ENCODE assay signal across 25 mouse cellular contexts in genomic region chr2:179802411-179802810, GRCm38 (mm10).
"Had no signal": no experiment of that assay in that cellular context is flagged by ENCODE, and none has a peak within 500 bp of the region (broad histone marks: within the 10 kb centered on the region; RNA-seq: fewer than 3 reads in every experiment).

No protein-coding gene starts in this region.

- H3K36me3 ChIP-seq: heart, embryonic 12.5 days; hindbrain, embryonic 10.5 days; hindbrain, embryonic 12.5 days; intestine, embryonic 15.5 days; limb, embryonic 13.5 days; limb, embryonic 15.5 days; liver, embryonic 12.5 days had no signal

- H3K27me3 ChIP-seq: heart, embryonic 12.5 days; intestine, embryonic 15.5 days; limb, embryonic 13.5 days; limb, embryonic 15.5 days; liver, embryonic 12.5 days had no signal

- H3K4me1 ChIP-seq: intestine, embryonic 15.5 days; liver, embryonic 12.5 days had no signal

- H3K9ac ChIP-seq: heart, embryonic 12.5 days; hindbrain, embryonic 12.5 days; hindbrain, embryonic 14.5 days; intestine, embryonic 15.5 days; limb, embryonic 13.5 days; limb, embryonic 15.5 days; liver, embryonic 12.5 days; liver, embryonic 14.5 days had no signal

- H3K4me3 ChIP-seq: heart, embryonic 10.5 days; heart, embryonic 12.5 days; hindbrain, embryonic 10.5 days; hindbrain, embryonic 12.5 days; intestine, embryonic 15.5 days; layer of hippocampus, adult 2 months; limb, embryonic 13.5 days; limb, embryonic 15.5 days; liver, embryonic 12.5 days had no signal

- H3K4me2 ChIP-seq: heart, embryonic 12.5 days; hindbrain, embryonic 12.5 days; hindbrain, embryonic 14.5 days; intestine, embryonic 15.5 days; limb, embryonic 13.5 days; limb, embryonic 15.5 days; liver, embryonic 12.5 days had no signal

- ATAC-seq: hindbrain, embryonic 16.5 days; inflammation-experienced regulatory T-cells, adult 6 months; intestine, embryonic 15.5 days; intestine, postnatal 0 days; liver, embryonic 12.5 days had no signal

- H3K9me3 ChIP-seq: heart, embryonic 10.5 days; hindbrain, embryonic 10.5 days; hindbrain, embryonic 12.5 days; intestine, embryonic 15.5 days; limb, embryonic 15.5 days; liver, embryonic 12.5 days had no signal

- DNase-seq: gastrocnemius, postnatal 14 days; gastrocnemius, postnatal 36 days; heart, adult 18-20 months; heart, postnatal 10 days; heart, postnatal 4 days; kidney, adult 18-20 months; kidney, adult 8-10 months; kidney, postnatal 10 days; kidney, postnatal 25 days; kidney, postnatal 4 days; left cerebral cortex, postnatal 4 days had no signal

- H3K27ac ChIP-seq: heart, embryonic 10.5 days; hindbrain, embryonic 10.5 days; hindbrain, embryonic 12.5 days; hindbrain, embryonic 14.5 days; intestine, embryonic 15.5 days; layer of hippocampus, adult 2 months; limb, embryonic 13.5 days; limb, embryonic 15.5 days; liver, embryonic 12.5 days; liver, embryonic 14.5 days had no signal
